Mouse (Mus musculus): Measurements from ENCODE around the gene Ggta1. TPM values are rescaled to one million over a fixed set of nuclear protein-coding genes. Genes with fewer than 3 reads are reported as not detected.
A peak's percentile ranks its signal among the peaks of the same experiment; 100 is the strongest.

The Ggta1 gene
- polyA plus RNA-seq, 1 experiment from 2014 or later, result 16.2 TPM

- ATAC-seq (replicated peaks; ENCODE audit: low FRiP score, low read depth), result no peak
- H3K4me2 ChIP-seq (ENCODE audit: low read length), result no peak overlapping the region
- H3K27ac ChIP-seq, result no peak overlapping the region
- no peaks in the 10 kb centered on the region for H3K36me3 ChIP-seq (ENCODE audit: insufficient read depth, low read length)
- H3K9me3 ChIP-seq (replicated peaks; ENCODE audit: low read length), result no peaks in the 10 kb centered on the region
- no peak overlapping the region for H3K9ac ChIP-seq (ENCODE audit: low read depth, low read length)
- 82% methylated on average over 8 of the region's 8 CpGs for WGBS
- peaks cover 32% of the 10 kb centered on the region; the same call in 1 of the 2 replicates for H3K4me1 ChIP-seq (replicated peaks; ENCODE audit: insufficient read depth, low read length)
- no peak for TF ChIP-seq CTCF (IDR thresholded peaks at IDR 0.05; ENCODE audit: low read depth)
- H3K4me3 ChIP-seq (replicated peaks; ENCODE audit: low read depth, low read length), result no peak overlapping the region
- H3K27me3 ChIP-seq (ENCODE audit: insufficient read depth, low read length), result no peaks in the 10 kb centered on the region
- DNase-seq (ENCODE audit: low spot score), result no peak
Observed at GRCm38 (mm10) chr2:35430806-35431205, 32.2 kb downstream of the Ggta1 start.

GRCm38 (mm10) chr2:35428615-35429300, 34.3 kb downstream of the Ggta1 start:
- no peak for TF ChIP-seq CTCF (IDR thresholded peaks at IDR 0.05; ENCODE audit: low read depth)
- no peak for ATAC-seq (replicated peaks; ENCODE audit: low FRiP score, low read depth)
- H3K4me3 ChIP-seq (replicated peaks; ENCODE audit: low read depth, low read length), result no peak overlapping the region
- H3K4me2 ChIP-seq (ENCODE audit: low read length), result no peak overlapping the region
- no peaks in the 10 kb centered on the region for H3K36me3 ChIP-seq (ENCODE audit: insufficient read depth, low read length)
- H3K27me3 ChIP-seq (ENCODE audit: insufficient read depth, low read length), result no peaks in the 10 kb centered on the region
- WGBS, result 48% methylated on average over 4 of the region's 4 CpGs
- no peak overlapping the region for H3K27ac ChIP-seq
- H3K9me3 ChIP-seq (replicated peaks; ENCODE audit: low read length), result no peaks in the 10 kb centered on the region
- H3K9ac ChIP-seq (ENCODE audit: low read depth, low read length), result no peak overlapping the region
- DNase-seq (ENCODE audit: low spot score), result peak; percentile 51
- peaks cover 22% of the 10 kb centered on the region; the same call in 1 of the 2 replicates for H3K4me1 ChIP-seq (replicated peaks; ENCODE audit: insufficient read depth, low read length)

- Histone ChIP-seq H3K36me3 (ENCODE audit: insufficient read depth, low read length) (no peaks in the 10 kb centered on the region), H3K4me3 (replicated peaks; ENCODE audit: low read depth, low read length) (no peak overlapping the region), H3K27me3 (ENCODE audit: insufficient read depth, low read length) (no peaks in the 10 kb centered on the region), H3K27ac (no peak overlapping the region), H3K4me2 (ENCODE audit: low read length) (no peak overlapping the region), H3K9me3 (replicated peaks; ENCODE audit: low read length) (no peaks in the 10 kb centered on the region), H3K4me1 (replicated peaks; ENCODE audit: insufficient read depth, low read length) (peaks cover 11% of the 10 kb centered on the region; the same call in 1 of the 2 replicates), H3K9ac (ENCODE audit: low read depth, low read length) (no peak overlapping the region)
- peak; percentile 69 for DNase-seq (ENCODE audit: low spot score)
- TF ChIP-seq CTCF (IDR thresholded peaks at IDR 0.05; ENCODE audit: low read depth), result no peak
- 22% methylated on average over 2 of the region's 2 CpGs for WGBS
- ATAC-seq (replicated peaks; ENCODE audit: low FRiP score, low read depth), result 0 out of 2 replicates have a peak, but pooled peaks have one; percentile 25
Observed at GRCm38 (mm10) chr2:35427559-35427958, 35.5 kb downstream of the Ggta1 start.

GRCm38 (mm10) chr2:35423711-35424339, 39.2 kb downstream of the Ggta1 start:
- Histone ChIP-seq H3K27ac (no peak overlapping the region), H3K36me3 (ENCODE audit: insufficient read depth, low read length) (peaks cover 14% of the 10 kb centered on the region; the same call in 1 of the 2 replicates), H3K4me3 (replicated peaks; ENCODE audit: low read depth, low read length) (no peak overlapping the region), H3K4me2 (ENCODE audit: low read length) (no peak overlapping the region), H3K9me3 (replicated peaks; ENCODE audit: low read length) (no peaks in the 10 kb centered on the region), H3K9ac (ENCODE audit: low read depth, low read length) (no peak overlapping the region), H3K4me1 (replicated peaks; ENCODE audit: insufficient read depth, low read length) (0 out of 2 replicates have a peak, but pooled peaks cover 5% of the 10 kb centered on the region), H3K27me3 (ENCODE audit: insufficient read depth, low read length) (no peaks in the 10 kb centered on the region)
- ATAC-seq (replicated peaks; ENCODE audit: low FRiP score, low read depth) (no peak), DNase-seq (ENCODE audit: low spot score) (no peak)
- WGBS, result 100% methylated on average over 1 of the region's 1 CpGs
- TF ChIP-seq CTCF (IDR thresholded peaks at IDR 0.05; ENCODE audit: low read depth), result no peak

- DNase-seq (ENCODE audit: low spot score), result no peak
- TF ChIP-seq CTCF (IDR thresholded peaks at IDR 0.05; ENCODE audit: low read depth), result no peak
- no peaks in the 10 kb centered on the region for H3K9me3 ChIP-seq (replicated peaks; ENCODE audit: low read length)
- ATAC-seq (replicated peaks; ENCODE audit: low FRiP score, low read depth), result no peak
- no peak overlapping the region for H3K4me2 ChIP-seq (ENCODE audit: low read length)
- H3K4me1 ChIP-seq (replicated peaks; ENCODE audit: insufficient read depth, low read length), result 0 out of 2 replicates have a peak, but pooled peaks cover under 1% of the 10 kb centered on the region
- no peaks in the 10 kb centered on the region for H3K27me3 ChIP-seq (ENCODE audit: insufficient read depth, low read length)
- peaks cover 20% of the 10 kb centered on the region; the same call in 1 of the 2 replicates for H3K36me3 ChIP-seq (ENCODE audit: insufficient read depth, low read length)
- no peak overlapping the region for H3K27ac ChIP-seq
- 58% methylated on average over 3 of the region's 3 CpGs for WGBS
- no peak overlapping the region for H3K4me3 ChIP-seq (replicated peaks; ENCODE audit: low read depth, low read length)
- H3K9ac ChIP-seq (ENCODE audit: low read depth, low read length), result no peak overlapping the region
Observed at GRCm38 (mm10) chr2:35422384-35422783, 40.6 kb downstream of the Ggta1 start.

GRCm38 (mm10) chr2:35420681-35421080, 42.4 kb downstream of the Ggta1 start:
- no peak for ATAC-seq (replicated peaks; ENCODE audit: low FRiP score, low read depth)

More at GRCm38 (mm10) chr2:35420681-35421080, 42.4 kb downstream of the Ggta1 start:
- WGBS, result 80% methylated on average over 1 of the region's 1 CpGs
- no peak overlapping the region for H3K27ac ChIP-seq
- H3K27me3 ChIP-seq (ENCODE audit: insufficient read depth, low read length), result no peaks in the 10 kb centered on the region
- no peak overlapping the region for H3K9ac ChIP-seq (ENCODE audit: low read depth, low read length)
- no peaks in the 10 kb centered on the region for H3K9me3 ChIP-seq (replicated peaks; ENCODE audit: low read length)
- no peaks in the 10 kb centered on the region for H3K4me1 ChIP-seq (replicated peaks; ENCODE audit: insufficient read depth, low read length)
- no peak overlapping the region for H3K4me2 ChIP-seq (ENCODE audit: low read length)
- DNase-seq (ENCODE audit: low spot score), result no peak
- TF ChIP-seq CTCF (IDR thresholded peaks at IDR 0.05; ENCODE audit: low read depth), result no peak
- no peak overlapping the region for H3K4me3 ChIP-seq (replicated peaks; ENCODE audit: low read depth, low read length)
- H3K36me3 ChIP-seq (ENCODE audit: insufficient read depth, low read length), result peaks cover 20% of the 10 kb centered on the region; the same call in 1 of the 2 replicates
